Mouse (Mus musculus): Measurements from ENCODE around the gene Gm20388.
"Not testable (repeated sequence)": the region's sequence is repeated elsewhere in the genome, so short reads cannot be mapped to it uniquely, and the experiment has no call there.

The Gm20388 gene

DNA sequence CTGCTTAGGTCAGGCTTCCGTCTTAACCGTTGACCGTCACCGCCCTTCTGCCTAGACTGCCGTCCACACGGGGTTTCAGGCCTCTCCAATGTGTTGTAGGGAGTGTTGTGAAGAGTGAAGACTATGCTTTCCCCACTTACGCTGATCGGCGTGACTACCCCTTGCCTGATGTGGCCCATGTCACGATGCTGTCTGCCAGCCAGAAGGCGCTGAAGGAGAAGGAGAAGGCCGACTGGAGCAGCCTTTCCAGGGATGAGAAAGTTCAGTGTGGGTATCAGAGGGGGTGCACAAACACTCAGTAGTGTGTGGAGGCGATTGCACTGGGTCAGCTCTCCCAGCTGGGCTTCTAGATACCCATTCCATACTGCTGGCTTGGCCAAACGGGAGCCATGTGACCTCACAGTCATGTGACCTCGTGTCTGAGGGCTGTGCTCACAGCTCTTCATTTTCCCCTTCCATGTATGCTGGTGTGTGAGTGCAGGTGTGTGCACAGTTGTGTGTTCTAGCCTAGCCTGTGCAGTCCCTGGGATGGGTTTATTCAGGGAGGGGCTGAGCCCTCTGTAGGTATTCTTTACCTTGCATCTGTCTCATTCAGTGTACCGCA lies 762.1 kb downstream of the Gm20388 start:
- no peak for DNase-seq (ENCODE audit: low spot score in 2 of 2)

DNA sequence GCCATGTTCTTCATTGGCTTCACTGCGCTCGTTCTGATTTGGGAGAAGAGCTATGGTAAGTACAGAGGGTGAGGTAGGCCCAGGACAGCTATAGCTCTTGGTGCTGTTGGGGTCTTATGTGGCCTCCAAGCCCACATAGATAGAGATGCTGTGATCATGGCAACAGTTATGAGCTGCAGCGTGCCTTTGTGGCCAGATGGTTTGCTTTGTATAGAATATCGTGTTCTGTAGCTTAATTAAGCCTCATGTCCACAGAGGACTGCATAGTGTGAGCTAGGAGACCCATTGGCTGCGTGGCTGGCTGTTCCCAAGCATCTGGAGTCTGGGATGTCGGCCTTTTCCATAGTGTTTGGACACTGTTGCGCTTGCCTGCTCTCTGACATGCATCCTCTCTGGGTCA lies 762.7 kb downstream of the Gm20388 start:
- no peak for DNase-seq (ENCODE audit: low spot score in 2 of 2)

DNA sequence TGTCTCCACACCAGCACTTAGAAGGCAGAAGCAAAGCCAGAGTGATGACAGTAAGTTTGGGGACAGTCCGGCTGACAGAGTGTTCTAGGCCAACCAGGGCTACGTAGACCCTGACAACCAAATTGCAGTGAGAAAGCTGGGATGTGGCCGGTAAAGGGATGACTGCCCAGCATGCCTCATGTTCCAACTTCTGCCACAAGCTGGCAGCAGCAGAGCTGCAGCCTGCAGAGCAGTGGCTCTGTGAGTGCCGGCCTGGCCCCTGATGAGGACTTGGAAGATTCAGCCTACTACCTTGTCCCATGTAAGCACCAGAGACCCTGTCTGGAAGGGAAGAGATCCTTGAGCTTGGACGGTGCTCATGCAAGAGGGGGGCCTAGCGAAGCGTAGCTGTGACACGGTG lies 765.1 kb downstream of the Gm20388 start:
- no peak for DNase-seq (ENCODE audit: low spot score in 2 of 2)

DNA sequence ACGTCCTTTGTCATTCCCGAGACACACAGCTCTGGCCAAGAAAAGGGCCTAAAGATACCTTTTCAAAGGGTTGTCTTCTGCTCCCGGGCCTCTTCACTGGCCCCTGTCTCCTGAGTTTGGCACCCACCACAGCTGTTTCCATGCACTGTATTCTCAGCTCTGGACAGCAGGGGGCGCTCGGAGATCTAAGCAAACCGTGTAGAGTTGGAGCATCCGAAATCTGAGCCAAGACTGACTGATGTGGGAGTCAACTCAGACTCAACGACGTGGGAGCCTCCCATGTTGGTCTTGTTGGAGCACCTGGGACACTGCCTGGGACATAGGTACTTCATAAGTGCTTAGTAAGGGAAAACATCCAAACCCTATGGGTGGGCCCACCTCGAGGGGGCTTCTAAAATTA lies 767.8 kb downstream of the Gm20388 start:
- DNase-seq (ENCODE audit: low spot score in 2 of 2), result peak; percentile 82 to 89

DNA sequence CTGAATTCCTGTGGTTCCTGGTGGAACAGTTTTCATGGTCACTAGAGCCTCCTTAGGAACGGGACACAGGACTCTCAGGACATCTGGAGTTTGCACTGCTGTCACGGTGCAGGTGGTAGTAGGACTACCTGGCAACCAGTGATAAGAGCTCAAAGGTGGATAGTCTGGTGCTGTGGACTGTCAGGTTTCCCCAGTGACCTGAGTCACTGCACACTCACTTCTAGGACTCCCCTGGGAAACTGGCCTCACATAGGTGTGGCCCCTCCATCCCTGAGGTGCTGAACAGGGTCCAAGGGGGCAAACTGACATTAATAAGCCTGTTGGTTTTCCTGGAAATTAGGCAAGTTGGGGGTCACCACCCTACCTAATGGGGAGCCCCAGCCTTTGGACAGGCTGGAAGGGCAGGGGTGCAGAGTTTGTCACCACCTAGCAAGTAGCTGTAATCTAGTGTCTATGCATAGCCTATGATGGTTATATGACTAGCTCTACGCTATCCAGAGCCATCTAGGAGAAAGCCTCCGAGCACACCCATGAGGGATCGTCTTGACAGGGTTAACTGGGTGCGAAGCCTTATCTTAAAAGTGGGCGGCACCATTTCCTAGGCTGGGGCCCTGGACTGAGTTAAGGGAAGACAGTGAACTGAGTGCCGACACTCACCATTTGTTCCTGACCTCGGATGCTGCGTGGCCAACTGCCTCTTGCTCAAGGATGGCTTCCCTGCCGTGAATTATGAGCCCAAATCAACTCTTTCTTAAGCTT lies 769.2 kb downstream of the Gm20388 start:
- DNase-seq (ENCODE audit: low spot score in 2 of 2), result no peak

DNA sequence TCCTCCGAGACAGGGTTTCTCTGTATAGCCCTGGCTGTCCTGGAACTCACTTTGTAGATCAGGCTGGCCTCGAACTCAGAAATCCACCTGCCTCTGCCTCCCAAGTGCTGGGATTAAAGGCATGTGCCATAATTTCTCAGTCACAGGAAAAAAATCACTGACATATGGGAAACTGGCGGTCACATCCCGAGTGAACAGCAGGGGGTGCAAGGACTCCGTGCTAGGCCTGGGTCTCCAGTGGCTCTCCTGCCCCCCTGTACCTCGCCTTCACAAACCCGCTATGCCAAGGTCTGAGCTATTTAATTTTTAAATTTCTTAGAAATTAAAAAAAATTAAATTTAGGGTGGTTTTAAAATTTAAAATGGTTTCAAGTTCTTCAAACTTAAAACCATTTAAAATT lies 769.8 kb downstream of the Gm20388 start:
- not testable (repeated sequence) for DNase-seq (ENCODE audit: low spot score in 2 of 2)

DNA sequence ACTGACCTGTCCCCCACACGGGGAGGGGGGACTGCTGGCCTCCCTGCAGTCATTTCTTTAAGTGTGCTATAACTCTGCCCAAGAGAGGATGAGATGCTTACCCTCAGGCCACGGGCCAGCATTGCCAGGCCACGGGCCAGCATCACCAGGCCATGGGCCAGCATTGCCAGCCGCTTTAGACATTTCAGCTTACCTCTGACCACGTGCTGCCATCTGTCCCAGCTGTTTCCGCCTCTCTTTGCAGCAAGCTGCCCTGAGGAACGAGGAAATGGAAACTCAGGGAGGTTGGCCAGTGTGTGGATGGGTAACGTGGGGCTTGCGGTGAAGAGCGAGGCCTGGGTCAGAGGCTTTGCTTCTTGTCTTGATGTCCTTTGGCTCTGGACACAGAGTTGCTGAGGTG lies 770.5 kb downstream of the Gm20388 start:
- DNase-seq (ENCODE audit: low spot score in 2 of 2), result no peak

DNA sequence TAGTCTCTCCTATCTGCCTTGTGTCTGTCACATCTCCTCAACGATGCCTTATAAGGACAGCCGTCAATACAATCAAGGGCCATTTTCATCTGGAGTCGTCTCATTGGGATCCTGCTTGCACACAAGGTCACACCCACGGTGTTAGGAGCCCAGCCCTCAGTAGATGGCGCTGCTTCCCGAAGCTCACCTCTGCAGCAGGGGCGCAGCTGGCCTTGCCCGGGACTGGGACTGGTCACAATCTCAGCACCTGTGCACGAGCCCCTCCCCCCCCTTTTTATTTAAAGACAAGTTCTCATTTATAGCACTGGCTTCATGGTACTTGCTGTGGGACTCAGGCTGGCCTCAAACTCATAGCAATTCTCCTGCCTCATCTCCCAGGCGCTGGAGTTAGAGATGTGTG lies 773.0 kb downstream of the Gm20388 start:
- no peak for DNase-seq (ENCODE audit: low spot score in 2 of 2)

DNA sequence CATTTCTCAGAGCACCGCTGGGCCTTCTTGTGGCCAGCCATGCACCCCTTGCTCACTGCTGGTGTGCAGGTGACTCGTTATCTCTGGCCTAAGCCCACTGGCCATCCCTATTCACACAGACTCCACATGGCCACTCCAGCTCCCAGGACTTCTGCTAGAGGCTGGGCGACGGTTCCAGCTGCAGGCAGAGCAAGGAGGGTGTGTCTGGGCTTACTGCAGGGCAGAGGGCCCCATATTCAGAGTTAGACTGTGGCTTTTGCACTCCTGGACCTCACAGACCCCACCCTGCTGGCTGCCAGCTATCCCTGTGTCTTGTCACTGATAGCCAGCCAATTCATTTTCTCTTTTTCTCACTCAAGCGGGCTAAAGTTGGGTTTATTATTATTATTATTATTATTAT lies 773.4 kb downstream of the Gm20388 start:
- DNase-seq (ENCODE audit: low spot score in 2 of 2), result no peak

DNA sequence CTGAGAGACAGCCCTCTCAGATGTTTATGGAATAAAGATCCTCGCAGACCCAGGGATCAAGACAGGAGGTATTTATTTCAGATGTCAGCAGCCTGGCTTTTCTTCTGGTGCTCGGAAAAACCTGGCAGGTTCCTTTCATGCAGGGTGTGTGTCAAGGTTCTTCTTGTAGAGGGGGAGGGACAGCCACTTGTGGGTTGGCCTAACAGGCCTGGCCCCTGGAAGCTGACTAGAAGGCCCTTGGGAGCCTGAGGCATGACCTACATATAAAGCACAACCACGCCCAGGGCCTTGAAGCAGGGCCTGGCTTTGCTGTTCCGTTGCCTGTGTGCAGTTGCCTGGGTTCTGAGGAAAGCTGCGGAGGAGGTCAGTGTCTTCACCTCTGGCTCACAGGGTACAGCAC lies 774.5 kb downstream of the Gm20388 start:
- no peak for DNase-seq (ENCODE audit: low spot score in 2 of 2)

DNA sequence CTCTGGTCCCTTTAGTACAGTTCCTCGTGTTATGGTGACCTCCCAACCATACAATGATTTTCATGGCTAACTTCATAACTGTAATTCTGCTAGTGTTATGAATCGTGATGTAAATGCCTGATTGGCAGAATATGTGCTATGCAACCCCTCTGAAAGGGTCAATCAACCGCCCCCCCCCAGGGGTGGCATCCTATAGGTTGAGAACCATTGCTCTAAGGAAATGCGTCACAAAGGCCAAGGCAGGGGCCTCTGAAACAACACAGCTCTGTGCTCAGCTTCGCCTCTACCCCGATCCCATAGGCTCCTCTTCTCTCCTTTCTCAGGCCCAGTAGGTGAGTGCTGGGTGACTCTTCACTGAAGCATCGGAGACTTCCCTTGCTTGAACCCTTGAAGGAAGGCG lies 775.0 kb downstream of the Gm20388 start:
- DNase-seq (ENCODE audit: low spot score in 2 of 2), result no peak

DNA sequence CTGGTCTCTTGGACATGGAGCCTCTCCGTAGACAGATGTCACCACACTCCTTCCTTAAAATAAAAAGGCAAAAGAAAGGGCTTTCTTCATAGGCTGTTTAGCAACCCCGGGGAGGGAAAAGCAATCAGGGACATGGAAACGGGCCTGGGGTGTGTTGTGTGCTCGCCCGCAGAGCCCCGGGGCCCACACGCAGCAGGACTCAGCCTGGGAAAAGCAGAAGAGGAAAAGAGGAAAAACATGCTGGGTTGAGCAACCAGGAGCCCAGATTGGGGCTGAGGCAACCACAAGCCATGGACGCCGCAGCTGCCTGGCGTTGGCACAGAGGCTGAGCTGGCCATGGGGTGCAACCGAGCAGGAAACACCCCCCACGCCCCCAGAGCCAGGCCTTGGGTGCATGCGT lies 775.4 kb downstream of the Gm20388 start:
- no peak for DNase-seq (ENCODE audit: low spot score in 2 of 2)

DNA sequence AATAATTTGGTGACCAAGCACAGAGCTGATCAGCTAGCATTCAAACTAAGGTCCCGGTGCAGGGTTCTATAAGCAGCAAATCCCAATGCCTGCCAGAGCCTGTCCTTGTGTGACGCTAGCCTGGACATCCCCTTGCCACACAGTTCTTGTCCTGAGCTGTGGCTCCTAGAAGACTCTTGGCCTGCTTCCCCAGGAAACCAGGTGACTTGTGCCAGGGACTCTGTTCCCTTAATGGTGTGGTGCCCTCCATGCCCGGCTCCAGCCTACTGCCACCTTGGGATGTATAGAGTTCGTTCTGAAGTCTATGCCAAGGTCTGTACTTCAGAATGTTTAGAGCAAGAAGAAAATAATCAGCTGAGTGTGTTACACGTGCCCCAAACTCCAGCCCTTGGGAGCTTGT lies 775.9 kb downstream of the Gm20388 start:
- DNase-seq (ENCODE audit: low spot score in 2 of 2), result no peak

DNA sequence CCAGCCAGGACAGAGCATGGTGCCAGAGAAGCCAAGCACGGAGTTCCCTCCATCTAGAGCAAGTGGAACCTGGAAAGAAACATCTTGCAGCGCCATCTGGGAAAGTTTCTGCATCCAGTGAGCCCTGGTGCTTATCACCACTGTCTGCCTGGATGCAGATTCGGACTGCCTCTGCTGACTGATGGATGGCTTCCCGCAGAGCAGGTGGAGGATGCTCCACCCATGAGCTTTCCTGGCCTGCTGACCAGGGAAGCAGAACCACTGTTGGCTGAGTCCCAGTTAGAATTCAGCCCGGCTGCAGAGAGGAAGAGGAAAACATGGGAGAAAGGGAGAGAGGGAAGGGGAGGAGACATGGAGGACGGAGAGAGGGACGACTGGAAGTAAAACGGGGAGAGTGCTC lies 777.1 kb downstream of the Gm20388 start:
- DNase-seq (ENCODE audit: low spot score in 2 of 2), result no peak

DNA sequence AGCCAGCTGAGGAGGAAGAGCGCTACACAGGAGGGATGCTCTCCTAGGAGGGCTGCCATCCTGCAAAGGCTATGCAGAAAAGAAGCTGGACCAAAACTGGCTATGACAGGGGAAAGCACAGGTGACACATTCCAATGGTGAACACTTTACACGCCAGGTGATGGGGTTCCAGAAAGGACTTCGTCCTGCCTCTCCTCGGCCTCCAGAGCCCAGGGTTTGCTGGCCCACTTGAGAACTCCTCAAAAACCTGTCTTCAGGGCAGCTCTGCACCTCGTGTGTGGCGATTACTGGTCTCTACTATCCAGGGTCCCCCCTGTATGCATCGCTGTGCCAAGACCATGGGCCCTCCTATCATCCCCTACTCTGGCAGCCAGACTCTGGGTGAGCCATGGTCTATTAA lies 777.9 kb downstream of the Gm20388 start:
- DNase-seq (ENCODE audit: low spot score in 2 of 2), result no peak

DNA sequence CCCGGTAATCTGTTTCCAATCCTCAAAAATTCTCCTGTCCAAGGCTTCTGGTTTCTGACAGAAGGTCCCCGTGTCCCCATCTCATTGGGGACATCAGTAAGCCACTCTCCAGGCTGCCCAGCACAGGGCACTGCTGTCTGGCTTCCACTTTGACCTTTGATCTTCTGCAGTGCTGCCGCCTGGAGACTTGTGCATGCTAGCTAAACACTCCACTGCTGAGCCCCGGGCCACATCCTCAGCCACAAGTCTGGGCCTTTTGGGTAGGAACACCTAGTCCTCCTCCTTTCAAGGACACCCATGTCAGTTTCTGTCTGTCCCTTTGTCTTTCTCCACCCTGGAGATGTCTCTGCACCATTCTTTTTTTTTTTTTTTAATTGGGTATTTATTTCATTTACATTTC lies 782.3 kb downstream of the Gm20388 start:
- DNase-seq (ENCODE audit: low spot score in 2 of 2), result no peak

DNA sequence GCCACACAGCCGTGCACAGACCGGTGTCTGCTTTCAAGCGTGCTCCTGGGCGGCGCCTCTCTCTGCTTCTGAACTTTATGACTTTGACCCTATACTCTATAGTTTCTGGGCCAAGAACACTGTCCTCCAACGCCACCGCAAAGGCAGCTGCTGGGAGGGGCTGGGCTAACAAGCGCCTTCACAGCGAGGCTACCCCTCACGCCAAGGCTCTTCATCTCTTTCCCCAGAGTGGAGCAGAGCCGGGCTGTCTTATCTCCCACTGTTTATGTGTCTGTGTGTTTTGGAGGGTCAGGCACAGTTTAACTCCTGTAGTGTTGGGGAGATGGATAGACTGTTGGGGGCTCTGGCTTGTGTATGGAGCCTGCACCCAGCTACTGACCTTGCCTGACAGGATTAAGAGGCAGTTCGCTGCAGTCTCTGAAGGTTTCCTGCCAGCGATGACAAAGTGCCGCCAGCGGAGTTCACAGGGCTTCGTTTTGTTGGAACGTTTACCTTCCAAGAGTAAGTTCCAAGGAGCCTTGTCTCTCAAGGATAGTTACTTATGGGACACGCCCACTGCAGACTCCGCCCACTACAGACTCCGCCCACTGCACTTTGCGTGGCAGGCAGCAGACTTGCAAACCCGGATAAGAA lies 783.3 kb downstream of the Gm20388 start:
- DNase-seq (ENCODE audit: low spot score in 2 of 2), result no peak

DNA sequence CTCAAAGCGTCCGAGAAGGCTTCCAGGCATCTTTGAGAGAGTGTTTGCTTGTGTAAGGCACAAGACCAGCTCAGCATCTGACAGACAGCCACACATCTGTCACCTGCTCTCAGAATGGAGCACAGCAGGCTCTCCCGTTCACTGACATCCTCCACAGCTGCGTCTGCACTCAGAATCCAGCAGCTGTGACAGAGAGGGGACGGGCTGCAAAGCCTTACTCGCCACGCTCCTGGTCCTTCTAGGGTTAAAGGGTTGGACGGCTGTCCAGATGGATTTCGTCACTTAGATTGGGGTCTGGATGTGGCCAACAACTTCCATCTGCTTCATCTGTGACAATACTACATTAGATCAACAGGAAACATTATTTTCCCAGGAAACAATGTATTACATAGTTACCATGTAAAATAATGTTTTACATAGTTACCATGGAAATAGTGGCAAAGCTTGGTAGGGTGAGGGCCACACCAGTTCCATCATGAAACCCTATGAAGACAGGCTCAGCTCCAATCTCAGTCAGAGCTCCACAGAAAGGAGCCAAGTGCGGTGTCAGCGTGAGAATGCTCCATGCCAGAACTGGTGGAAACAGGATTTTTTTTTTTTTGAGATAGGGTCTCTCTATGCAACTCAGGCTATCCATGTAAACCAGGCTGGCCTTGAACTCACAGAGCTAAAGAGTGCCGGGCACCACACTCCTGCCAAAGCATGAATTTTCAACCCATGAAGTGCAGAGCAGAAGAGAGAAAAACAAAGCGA lies 785.9 kb downstream of the Gm20388 start:
- DNase-seq (ENCODE audit: low spot score in 2 of 2), result no peak

DNA sequence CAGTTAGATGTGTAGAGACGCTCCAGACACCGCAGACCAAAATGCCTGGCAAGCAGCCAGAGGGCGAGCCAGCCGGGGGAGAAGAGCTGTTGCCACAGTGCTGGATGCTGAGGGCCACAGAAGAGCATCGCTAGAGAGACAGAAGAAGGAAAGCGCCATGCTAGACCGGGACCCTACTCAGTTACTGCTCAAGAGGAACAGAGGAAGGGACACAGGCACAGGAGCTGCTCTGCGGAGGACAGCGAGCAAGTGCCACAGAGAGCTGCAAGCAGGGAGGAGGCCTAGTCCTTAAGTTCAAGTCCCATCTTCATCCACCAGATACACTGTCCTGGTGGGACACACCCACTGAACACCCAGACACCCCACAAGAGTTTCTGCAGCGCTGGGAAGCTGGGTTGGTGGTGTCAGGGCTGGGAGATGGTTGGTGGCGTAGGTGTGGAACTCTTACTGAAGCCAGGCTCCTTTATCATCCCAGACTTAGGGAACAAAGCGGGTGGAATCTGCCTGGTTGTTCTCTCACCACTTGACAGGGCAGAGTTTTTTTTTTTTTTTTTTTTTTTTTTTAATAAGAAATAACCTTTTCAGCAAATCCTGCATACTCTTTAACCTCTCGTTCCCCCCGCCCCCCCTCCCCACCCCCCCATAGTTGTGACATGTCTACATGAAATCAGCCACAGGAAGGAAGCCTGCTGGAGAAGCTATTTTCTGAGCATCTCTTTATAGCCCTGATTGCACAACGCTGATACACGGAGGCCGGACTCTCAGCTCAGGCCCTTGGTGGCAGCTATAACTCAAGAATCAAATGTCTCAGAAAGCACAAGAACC lies 786.7 kb downstream of the Gm20388 start:
- DNase-seq (ENCODE audit: low spot score in 2 of 2), result no peak

DNA sequence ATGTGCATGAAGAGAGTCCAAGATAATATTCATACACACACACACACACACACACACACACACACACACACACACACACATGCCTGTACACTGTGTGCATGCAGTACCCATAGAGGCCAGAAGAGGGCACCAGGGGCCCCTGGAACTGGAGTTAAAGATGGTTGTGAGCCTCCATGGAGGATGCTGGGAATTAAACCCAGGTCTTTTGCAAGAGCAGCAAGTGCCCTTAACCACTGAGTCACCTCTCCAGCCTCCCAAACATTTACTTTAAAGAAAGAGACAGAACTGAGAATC lies 787.3 kb downstream of the Gm20388 start:
- DNase-seq (ENCODE audit: low spot score in 2 of 2), result no peak

DNA sequence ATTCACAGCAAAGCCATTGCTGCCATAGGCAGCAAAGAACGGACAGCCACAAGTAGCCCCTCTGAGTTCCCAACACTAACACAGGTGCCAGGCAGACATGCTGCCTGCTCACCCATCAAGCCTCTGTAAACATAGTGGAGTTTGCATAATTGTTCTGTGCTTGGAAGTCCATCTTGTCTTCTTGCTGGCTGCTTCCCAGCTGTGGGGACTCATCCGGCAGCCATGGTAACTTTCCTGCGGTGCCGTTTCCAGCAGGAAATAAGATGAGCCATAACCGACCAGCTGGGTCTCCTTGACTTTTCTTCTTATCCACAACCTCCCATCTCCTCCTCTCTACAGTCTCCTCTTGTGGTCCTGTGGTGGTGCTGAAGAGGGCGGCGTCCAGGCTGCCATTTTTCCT lies 787.8 kb downstream of the Gm20388 start:
- DNase-seq (ENCODE audit: low spot score in 2 of 2), result no peak

DNA sequence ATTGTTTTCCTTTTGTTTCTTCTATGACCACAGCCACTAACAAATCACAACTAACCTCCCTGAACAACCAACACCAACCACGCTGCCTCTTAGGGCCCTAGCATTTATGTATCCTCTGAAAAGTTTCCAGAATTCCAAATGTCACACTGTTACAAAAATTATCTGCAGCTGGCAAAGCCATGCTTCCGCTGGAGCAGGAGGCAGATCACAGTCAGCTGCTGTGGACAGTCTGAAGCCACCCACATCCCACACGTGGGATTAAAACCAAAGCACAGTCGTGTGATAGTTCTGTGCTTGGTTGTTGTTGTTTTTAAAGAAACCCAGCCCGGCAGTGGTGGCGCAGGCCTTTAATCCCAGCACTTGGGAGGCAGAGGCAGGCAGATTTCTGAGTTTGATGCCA lies 788.4 kb downstream of the Gm20388 start:
- DNase-seq (ENCODE audit: low spot score in 2 of 2), result no peak

Data from frontal cortex, postnatal 25 days (tissue).